Mouse (Mus musculus) cerebellum, adult 9-10 months (tissue): ENCODE results near the gene Ap4m1.
A peak's percentile ranks its signal among the peaks of the same experiment; 100 is the strongest.
"Not testable (repeated sequence)": the region's sequence is repeated elsewhere in the genome, so short reads cannot be mapped to it uniquely, and the experiment has no call there.

ENCODE experiments used
- DNase-seq: peaks from one replicate; pipeline ENCODE4 v3.0.0; 2022

The Ap4m1 gene

GRCm38 (mm10) chr5:138199576-138199975 lies 27.8 kb downstream of the Ap4m1 start:
- peak; percentile 15 for DNase-seq

- DNase-seq, result no peak
Measured at GRCm38 (mm10) chr5:138202086-138202485, 30.3 kb downstream of the Ap4m1 start.

GRCm38 (mm10) chr5:138207253-138207652 lies 35.5 kb downstream of the Ap4m1 start:
- DNase-seq, result no peak

DNA sequence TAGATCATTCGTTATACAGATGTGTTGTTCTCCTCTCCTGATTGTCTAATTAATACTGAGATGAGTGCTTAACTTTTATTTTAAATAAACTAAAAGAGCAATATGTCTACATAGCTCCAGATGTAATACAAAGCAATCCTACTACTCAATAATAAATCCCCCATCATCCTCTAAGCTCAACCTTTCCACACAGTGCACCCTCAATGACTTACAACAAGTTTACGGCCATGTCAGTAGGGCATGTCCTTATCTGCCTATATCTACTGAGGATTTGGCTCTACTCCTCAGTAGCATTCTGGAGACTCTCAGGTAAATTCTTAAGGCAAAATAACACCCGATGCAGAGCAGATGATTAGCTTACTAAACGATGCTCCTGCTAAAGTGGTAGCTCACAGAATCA lies 36.1 kb downstream of the Ap4m1 start:
- no peak for DNase-seq

- DNase-seq, result not testable (repeated sequence)
Measured at GRCm38 (mm10) chr5:138216632-138217031, 44.8 kb downstream of the Ap4m1 start.

- DNase-seq, result no peak
Measured at GRCm38 (mm10) chr5:138219864-138220263, 48.1 kb downstream of the Ap4m1 start.

DNA sequence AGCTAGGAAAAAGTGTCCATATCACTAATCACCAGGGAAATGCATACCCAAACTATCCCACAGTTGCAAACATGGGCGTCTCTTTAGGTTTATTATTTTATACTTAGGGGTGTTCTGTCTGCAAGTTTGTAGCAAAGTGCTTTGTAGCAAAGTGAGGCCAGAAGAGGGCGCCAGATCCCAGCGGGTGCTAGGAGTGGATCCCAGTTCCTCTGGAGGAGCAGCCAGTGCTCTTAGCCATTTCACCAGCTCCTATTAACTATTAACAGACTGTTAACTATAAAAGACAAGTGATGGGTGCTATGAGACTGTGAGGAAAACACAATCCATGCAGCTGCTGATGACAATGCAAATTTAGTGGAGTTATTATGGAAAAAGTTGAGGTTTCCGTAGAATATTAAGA lies 50.3 kb downstream of the Ap4m1 start:
- DNase-seq, result peak; percentile 64

GRCm38 (mm10) chr5:138223287-138223686 lies 51.5 kb downstream of the Ap4m1 start:
- DNase-seq, result no peak

DNA sequence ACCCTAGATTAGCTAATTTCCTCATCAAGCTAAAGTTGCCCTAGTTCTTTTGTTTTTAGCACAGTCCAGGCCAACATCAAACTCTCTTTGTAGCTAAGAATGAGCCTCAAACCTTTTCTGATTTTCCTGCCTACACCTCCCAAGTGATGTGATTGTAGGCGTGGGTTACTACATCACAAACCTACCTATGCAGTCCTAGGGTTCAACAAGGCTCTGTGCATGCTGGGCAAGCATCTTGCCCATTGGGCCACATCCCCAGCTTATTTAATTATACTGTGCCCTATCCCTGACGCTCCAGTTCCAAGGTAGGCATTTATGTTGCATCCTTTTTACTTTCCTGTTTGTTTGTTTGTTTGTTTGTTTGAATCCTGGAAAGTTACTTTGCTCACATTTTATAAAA lies 53.9 kb downstream of the Ap4m1 start, which contains the start of gene Nxpe5:
Gene Nxpe5, plus strand, starts transcription at position 199 of the 400 bp plus-strand sequence.
- no peak for DNase-seq

DNA sequence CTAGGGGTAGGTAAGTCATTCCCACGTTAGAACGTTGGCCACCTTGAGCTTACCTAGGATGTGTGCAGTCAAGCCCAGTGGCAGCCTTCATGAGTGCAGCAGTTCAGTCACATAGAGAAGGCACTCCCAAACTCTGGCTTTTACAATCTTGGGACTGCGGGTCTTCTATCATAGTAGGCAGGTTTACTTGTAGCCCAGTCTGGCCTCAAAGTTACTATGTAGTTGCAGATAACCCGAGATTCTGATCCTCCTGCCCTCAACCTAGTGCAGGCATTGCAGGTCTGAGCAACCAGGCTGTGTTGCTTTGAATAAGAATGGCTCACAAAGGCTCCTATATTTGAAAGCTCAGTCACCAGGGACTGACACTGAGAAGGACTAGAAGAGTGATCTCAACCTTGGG lies 54.7 kb downstream of the Ap4m1 start:
- no peak for DNase-seq

- no peak for DNase-seq
Measured at GRCm38 (mm10) chr5:138227367-138227766, 55.6 kb downstream of the Ap4m1 start.

- no peak for DNase-seq
Measured at GRCm38 (mm10) chr5:138228026-138228425, 56.2 kb downstream of the Ap4m1 start.

GRCm38 (mm10) chr5:138229511-138229910 lies 57.7 kb downstream of the Ap4m1 start:
- no peak for DNase-seq
